Mouse (Mus musculus): ENCODE results near the gene Nckap5.

The Nckap5 gene

GRCm38 (mm10) chr1:126622036-126622435 lies 208.6 kb downstream of the Nckap5 start:
- DNase-seq (ENCODE audit: low read depth, low spot score): no peak

- DNase-seq (ENCODE audit: low read depth, low spot score): no peak
Measured at GRCm38 (mm10) chr1:126617464-126618041, 213.0 kb downstream of the Nckap5 start.

- no peak for DNase-seq (ENCODE audit: low read depth, low spot score)
Measured at GRCm38 (mm10) chr1:126616964-126617363, 213.6 kb downstream of the Nckap5 start.

GRCm38 (mm10) chr1:126612916-126613315 lies 217.7 kb downstream of the Nckap5 start:
- DNase-seq (ENCODE audit: low read depth, low spot score): no peak

GRCm38 (mm10) chr1:126608586-126608985 lies 222.0 kb downstream of the Nckap5 start:
- no peak for DNase-seq (ENCODE audit: low read depth, low spot score)

GRCm38 (mm10) chr1:126606189-126607080 lies 224.2 kb downstream of the Nckap5 start:
- no peak for DNase-seq (ENCODE audit: low read depth, low spot score)

GRCm38 (mm10) chr1:126604551-126604950 lies 226.0 kb downstream of the Nckap5 start:
- DNase-seq (ENCODE audit: low read depth, low spot score): no peak

GRCm38 (mm10) chr1:126603771-126604515 lies 226.7 kb downstream of the Nckap5 start:
- DNase-seq (ENCODE audit: low read depth, low spot score): no peak

- DNase-seq (ENCODE audit: low read depth, low spot score): no peak
Measured at GRCm38 (mm10) chr1:126600596-126600995, 230.0 kb downstream of the Nckap5 start.

- no peak for DNase-seq (ENCODE audit: low read depth, low spot score)
Measured at GRCm38 (mm10) chr1:126597376-126597775, 233.2 kb downstream of the Nckap5 start.

- DNase-seq (ENCODE audit: low read depth, low spot score): no peak
Measured at GRCm38 (mm10) chr1:126594796-126595195, 235.8 kb downstream of the Nckap5 start.

- DNase-seq (ENCODE audit: low read depth, low spot score): no peak
Measured at GRCm38 (mm10) chr1:126593044-126593805, 237.4 kb downstream of the Nckap5 start.

- no peak for DNase-seq (ENCODE audit: low read depth, low spot score)
Measured at GRCm38 (mm10) chr1:126590911-126591310, 239.7 kb downstream of the Nckap5 start.

GRCm38 (mm10) chr1:126578163-126578562 lies 252.4 kb downstream of the Nckap5 start:
- no peak for DNase-seq (ENCODE audit: low read depth, low spot score)

- DNase-seq (ENCODE audit: low read depth, low spot score): no peak
Measured at GRCm38 (mm10) chr1:126574295-126574694, 256.3 kb downstream of the Nckap5 start.

- no peak for DNase-seq (ENCODE audit: low read depth, low spot score)
Measured at GRCm38 (mm10) chr1:126573714-126574113, 256.9 kb downstream of the Nckap5 start.

- no peak for DNase-seq (ENCODE audit: low read depth, low spot score)
Measured at GRCm38 (mm10) chr1:126573097-126573496, 257.5 kb downstream of the Nckap5 start.

- DNase-seq (ENCODE audit: low read depth, low spot score): no peak
Measured at GRCm38 (mm10) chr1:126569611-126570238, 260.9 kb downstream of the Nckap5 start.

- no peak for DNase-seq (ENCODE audit: low read depth, low spot score)
Measured at GRCm38 (mm10) chr1:126568520-126569197, 261.9 kb downstream of the Nckap5 start.

GRCm38 (mm10) chr1:126565151-126565725 lies 265.4 kb downstream of the Nckap5 start:
- DNase-seq (ENCODE audit: low read depth, low spot score): no peak

Measured in A20 (cell line).